Mouse (Mus musculus) urinary bladder, postnatal 4 days (tissue): ENCODE measurements around the gene Bloc1s5.

Experiments
- DNase-seq, 2 experiments: peaks; one replicate each; pipeline ENCODE4 v3.0.0; 2021 to 2022; ENCODE audit warnings: low spot score in 2 of 2

Bloc1s5 gene

GRCm38 (mm10) chr13:38573281-38573680 lies 61.6 kb downstream of the Bloc1s5 start:
- DNase-seq: no peak

- DNase-seq: no peak
Measured at GRCm38 (mm10) chr13:38565245-38565644, 69.7 kb downstream of the Bloc1s5 start.

- DNase-seq: no peak
Measured at GRCm38 (mm10) chr13:38554611-38555010, 80.3 kb downstream of the Bloc1s5 start.

GRCm38 (mm10) chr13:38554210-38554609 lies 80.7 kb downstream of the Bloc1s5 start:
- DNase-seq: no peak

GRCm38 (mm10) chr13:38548681-38549080 lies 86.2 kb downstream of the Bloc1s5 start:
- DNase-seq: no peak

GRCm38 (mm10) chr13:38547717-38548116 lies 87.2 kb downstream of the Bloc1s5 start:
- DNase-seq: no peak

- no peak for DNase-seq
Measured at GRCm38 (mm10) chr13:38546754-38547153, 88.2 kb downstream of the Bloc1s5 start.

- DNase-seq: no peak
Measured at GRCm38 (mm10) chr13:38545460-38545859, 89.4 kb downstream of the Bloc1s5 start.

GRCm38 (mm10) chr13:38544769-38545445 lies 90.0 kb downstream of the Bloc1s5 start:
- no peak for DNase-seq

- DNase-seq: no peak
Measured at GRCm38 (mm10) chr13:38543455-38544125, 91.3 kb downstream of the Bloc1s5 start.
